Mouse (Mus musculus): ENCODE results near the gene Mmaa. TPM values are rescaled to one million over a fixed set of nuclear protein-coding genes. Genes with fewer than 3 reads are reported as not detected.

The Mmaa gene
- total and polyA plus RNA-seq, 2 experiments from 2014 or later = 9.6 to 14.0 TPM

- Histone ChIP-seq H3K4me1 (ENCODE audit: control insufficient read depth, insufficient read depth) (no peaks in the 10 kb centered on the region), H3K27ac (ENCODE audit: low read depth) (no peak overlapping the region), H3K4me3 (ENCODE audit: low read depth, low read length) (no peak overlapping the region), H3K9ac (replicated peaks; ENCODE audit: low read depth, low read length) (no peak overlapping the region), H3K27me3 (ENCODE audit: control insufficient read depth, insufficient read depth, low read length) (no peaks in the 10 kb centered on the region), H3K4me2 (ENCODE audit: low read depth, low read length) (no peak overlapping the region), H3K36me3 (replicated peaks; ENCODE audit: control insufficient read depth, insufficient read depth, low read length) (no peaks in the 10 kb centered on the region), H3K9me3 (replicated peaks; ENCODE audit: control insufficient read depth, low read length) (no peaks in the 10 kb centered on the region)
- WGBS = 88% methylated on average over 8 of the region's 8 CpGs
- TF ChIP-seq EP300 (IDR thresholded peaks at IDR 0.05; ENCODE audit: low read depth) (no peak), CTCF (IDR thresholded peaks at IDR 0.05; ENCODE audit: low read depth) (no peak)
- ATAC-seq (ENCODE audit: insufficient read depth, low read depth) (no peak), DNase-seq (ENCODE audit: low spot score) (no peak)
Observed at GRCm38 (mm10) chr8:79229266-79229888, 65.4 kb downstream of the Mmaa start.

GRCm38 (mm10) chr8:79227916-79228315 lies 66.8 kb downstream of the Mmaa start:
- H3K27me3 ChIP-seq (ENCODE audit: control insufficient read depth, insufficient read depth, low read length) = no peaks in the 10 kb centered on the region
- H3K4me3 ChIP-seq (ENCODE audit: low read depth, low read length) = no peak overlapping the region
- no peak overlapping the region for H3K4me2 ChIP-seq (ENCODE audit: low read depth, low read length)
- no peak overlapping the region for H3K9ac ChIP-seq (replicated peaks; ENCODE audit: low read depth, low read length)
- DNase-seq (ENCODE audit: low spot score) (no peak), ATAC-seq (ENCODE audit: insufficient read depth, low read depth) (no peak)
- no peaks in the 10 kb centered on the region for H3K36me3 ChIP-seq (replicated peaks; ENCODE audit: control insufficient read depth, insufficient read depth, low read length)
- whole genome bisulfite sequencing = 90% methylated on average over 3 of the region's 3 CpGs
- peaks cover 4% of the 10 kb centered on the region for H3K4me1 ChIP-seq (ENCODE audit: control insufficient read depth, insufficient read depth)
- H3K9me3 ChIP-seq (replicated peaks; ENCODE audit: control insufficient read depth, low read length) = no peaks in the 10 kb centered on the region
- no peak overlapping the region for H3K27ac ChIP-seq (ENCODE audit: low read depth)
- TF ChIP-seq CTCF (IDR thresholded peaks at IDR 0.05; ENCODE audit: low read depth) = no peak

GRCm38 (mm10) chr8:79227194-79227593 lies 67.5 kb downstream of the Mmaa start:
- no peaks in the 10 kb centered on the region for H3K9me3 ChIP-seq (replicated peaks; ENCODE audit: control insufficient read depth, low read length)
- TF ChIP-seq CTCF (IDR thresholded peaks at IDR 0.05; ENCODE audit: low read depth) (no peak), EP300 (IDR thresholded peaks at IDR 0.05; ENCODE audit: low read depth) (no peak)
- no peak overlapping the region for H3K4me3 ChIP-seq (ENCODE audit: low read depth, low read length)
- H3K27ac ChIP-seq (ENCODE audit: low read depth) = no peak overlapping the region
- ATAC-seq (ENCODE audit: insufficient read depth, low read depth) (no peak), DNase-seq (ENCODE audit: low spot score) (no peak)
- H3K36me3 ChIP-seq (replicated peaks; ENCODE audit: control insufficient read depth, insufficient read depth, low read length) = no peaks in the 10 kb centered on the region
- H3K4me1 ChIP-seq (ENCODE audit: control insufficient read depth, insufficient read depth) = peaks cover 12% of the 10 kb centered on the region
- no peak overlapping the region for H3K9ac ChIP-seq (replicated peaks; ENCODE audit: low read depth, low read length)
- no peak overlapping the region for H3K4me2 ChIP-seq (ENCODE audit: low read depth, low read length)
- no peaks in the 10 kb centered on the region for H3K27me3 ChIP-seq (ENCODE audit: control insufficient read depth, insufficient read depth, low read length)
- 71% methylated on average over 4 of the region's 4 CpGs for WGBS

- no peak overlapping the region for H3K27ac ChIP-seq (ENCODE audit: low read depth)
- H3K4me1 ChIP-seq (ENCODE audit: control insufficient read depth, insufficient read depth) = peaks cover 16% of the 10 kb centered on the region
- no peaks in the 10 kb centered on the region for H3K36me3 ChIP-seq (replicated peaks; ENCODE audit: control insufficient read depth, insufficient read depth, low read length)
- H3K9ac ChIP-seq (replicated peaks; ENCODE audit: low read depth, low read length) = no peak overlapping the region
- ATAC-seq (ENCODE audit: insufficient read depth, low read depth) (no peak), DNase-seq (ENCODE audit: low spot score) (no peak)
- no peak for TF ChIP-seq EP300 (IDR thresholded peaks at IDR 0.05; ENCODE audit: low read depth)
- no peak overlapping the region for H3K4me2 ChIP-seq (ENCODE audit: low read depth, low read length)
- H3K27me3 ChIP-seq (ENCODE audit: control insufficient read depth, insufficient read depth, low read length) = no peaks in the 10 kb centered on the region
- WGBS = 84% methylated on average over 3 of the region's 3 CpGs
- no peak overlapping the region for H3K4me3 ChIP-seq (ENCODE audit: low read depth, low read length)
- H3K9me3 ChIP-seq (replicated peaks; ENCODE audit: control insufficient read depth, low read length) = no peaks in the 10 kb centered on the region
Observed at GRCm38 (mm10) chr8:79226046-79226445, 68.7 kb downstream of the Mmaa start.

- no peak for ATAC-seq (ENCODE audit: insufficient read depth, low read depth)
- Histone ChIP-seq H3K4me3 (ENCODE audit: low read depth, low read length) (no peak overlapping the region), H3K27ac (ENCODE audit: low read depth) (no peak overlapping the region), H3K4me2 (ENCODE audit: low read depth, low read length) (no peak overlapping the region), H3K9me3 (replicated peaks; ENCODE audit: control insufficient read depth, low read length) (no peaks in the 10 kb centered on the region), H3K9ac (replicated peaks; ENCODE audit: low read depth, low read length) (no peak overlapping the region), H3K27me3 (ENCODE audit: control insufficient read depth, insufficient read depth, low read length) (no peaks in the 10 kb centered on the region), H3K36me3 (replicated peaks; ENCODE audit: control insufficient read depth, insufficient read depth, low read length) (no peaks in the 10 kb centered on the region), H3K4me1 (ENCODE audit: control insufficient read depth, insufficient read depth) (peaks cover 16% of the 10 kb centered on the region)
- no peak for DNase-seq (ENCODE audit: low spot score)
- 61% methylated on average over 7 of the region's 7 CpGs for WGBS
- TF ChIP-seq CTCF (IDR thresholded peaks at IDR 0.05; ENCODE audit: low read depth) (no peak), EP300 (IDR thresholded peaks at IDR 0.05; ENCODE audit: low read depth) (no peak)
Observed at GRCm38 (mm10) chr8:79225586-79225985, 69.2 kb downstream of the Mmaa start.

GRCm38 (mm10) chr8:79224363-79224762 lies 70.4 kb downstream of the Mmaa start:
- Histone ChIP-seq H3K9me3 (replicated peaks; ENCODE audit: control insufficient read depth, low read length) (no peaks in the 10 kb centered on the region), H3K36me3 (replicated peaks; ENCODE audit: control insufficient read depth, insufficient read depth, low read length) (no peaks in the 10 kb centered on the region), H3K27ac (ENCODE audit: low read depth) (no peak overlapping the region), H3K4me1 (ENCODE audit: control insufficient read depth, insufficient read depth) (peaks cover 16% of the 10 kb centered on the region), H3K4me2 (ENCODE audit: low read depth, low read length) (no peak overlapping the region), H3K9ac (replicated peaks; ENCODE audit: low read depth, low read length) (no peak overlapping the region), H3K4me3 (ENCODE audit: low read depth, low read length) (no peak overlapping the region), H3K27me3 (ENCODE audit: control insufficient read depth, insufficient read depth, low read length) (no peaks in the 10 kb centered on the region)
- TF ChIP-seq EP300 (IDR thresholded peaks at IDR 0.05; ENCODE audit: low read depth) = no peak
- no peak for TF ChIP-seq CTCF (IDR thresholded peaks at IDR 0.05; ENCODE audit: low read depth)
- DNase-seq (ENCODE audit: low spot score) = no peak
- no peak for ATAC-seq (ENCODE audit: insufficient read depth, low read depth)
- 91% methylated on average over 9 of the region's 9 CpGs for WGBS

Measured in heart, postnatal 0 days (tissue).